Mouse (Mus musculus) hindbrain, embryonic 12.5 days (tissue): ENCODE results near the gene Pip5k1a. TPM values are rescaled to one million over a fixed set of nuclear protein-coding genes. Genes with fewer than 3 reads are reported as not detected.
"Not testable (repeated sequence)": the region's sequence is repeated elsewhere in the genome, so short reads cannot be mapped to it uniquely, and the experiment has no call there.

Source experiments
- ATAC-seq: fragments of 200-750 bp; cut with Nextera tagmentation; 2 replicates; pipeline ENCODE4 v1.8.0; 2017; ENCODE audit warnings: moderate TSS enrichment; ENCODE audit not compliant: low FRiP score
- H3K27ac ChIP-seq: fragments of 300-500 bp; sonication (generic); 2 replicates; pipeline ENCODE4 v1.5.1; 2016; ENCODE audit warnings: mild to moderate bottlenecking
- H3K27me3 ChIP-seq: fragments of 300-500 bp; sonication (generic); 2 replicates; pipeline ENCODE4 v1.6.1; 2016; ENCODE audit warnings: mild to moderate bottlenecking
- H3K36me3 ChIP-seq: fragments of 300-500 bp; sonication (generic); 2 replicates; pipeline ENCODE4 v1.6.1; 2016; ENCODE audit warnings: mild to moderate bottlenecking
- H3K4me1 ChIP-seq: fragments of 300-500 bp; sonication (generic); 2 replicates; pipeline ENCODE4 v1.6.1; 2016
- H3K4me2 ChIP-seq: fragments of 300-500 bp; sonication (generic); replicated peaks from 2 replicates; pipeline ENCODE4 v1.6.1; 2016; ENCODE audit warnings: mild to moderate bottlenecking
- H3K4me3 ChIP-seq: fragments of 300-500 bp; sonication (generic); 2 replicates; pipeline ENCODE4 v1.5.1; 2016; ENCODE audit warnings: mild to moderate bottlenecking
- H3K9ac ChIP-seq: fragments of 300-500 bp; sonication (generic); 2 replicates; pipeline ENCODE4 v1.6.1; 2016; ENCODE audit warnings: mild to moderate bottlenecking, moderate library complexity
- H3K9me3 ChIP-seq: fragments of 300-500 bp; sonication (generic); replicated peaks from 2 replicates; pipeline ENCODE4 v1.6.1; 2016; ENCODE audit warnings: mild to moderate bottlenecking
- WGBS: fragments of 180-500 bp; shearing (Covaris S2); methylation state at CpG from one replicate; pipeline ENCODE4 v1.1.7; 2016; 5-methylcytosine and 5-hydroxymethylcytosine counted together
- polyA plus RNA-seq: library from polyadenylated mRNA; unstranded; fragments of >200 nt; fragmentation: Nextera tagmentation; extraction: Ambion mirVana; gene quantifications from 2 replicates; pipeline ENCODE4 v1.2.1, GENCODE M21; 2016

Gene Pip5k1a
- polyA plus RNA-seq, 1 experiment from 2014 or later: 20.4 TPM

DNA sequence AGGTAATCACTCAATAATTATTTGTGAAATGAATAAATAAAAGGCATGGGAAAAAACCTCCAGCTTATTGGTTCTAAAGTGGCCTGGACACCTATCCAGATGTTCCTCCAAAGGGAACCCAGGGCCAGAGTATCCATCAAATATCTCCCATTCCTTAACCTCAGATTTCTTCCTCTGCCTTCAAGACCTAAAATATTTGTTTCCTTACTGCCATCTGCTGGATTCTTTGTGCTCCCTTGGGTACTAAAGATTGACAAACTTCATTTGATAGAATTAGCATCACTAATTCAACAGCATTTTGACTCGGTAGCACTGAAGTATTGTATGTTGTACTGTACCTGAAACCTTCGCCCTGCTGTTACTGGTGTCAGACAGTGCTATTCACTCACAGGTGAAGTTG lies 1.2 kb upstream of the Pip5k1a start:
- ATAC-seq: no peak
- H3K27me3 ChIP-seq: no peaks in the 10 kb centered on the region

DNA sequence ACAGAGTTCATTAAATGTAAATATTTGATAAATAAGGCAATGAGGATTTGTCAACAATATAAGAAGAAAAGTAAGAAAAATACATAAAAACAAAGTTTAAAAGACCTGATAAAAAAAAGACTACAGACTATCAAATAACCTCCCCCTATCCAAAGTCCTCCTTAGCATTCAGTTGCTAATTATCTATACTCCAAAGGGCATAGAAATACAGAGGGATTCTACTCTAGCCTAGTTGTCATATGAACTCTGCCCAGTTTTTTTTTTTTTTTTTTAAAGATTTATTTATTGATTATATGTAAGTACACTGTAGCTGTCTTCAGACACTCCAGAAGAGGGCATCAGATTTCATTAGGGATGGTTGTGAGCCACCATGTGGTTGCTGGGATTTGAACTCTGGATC lies 578 bp upstream of the Pip5k1a start:
- not testable (repeated sequence) for H3K9ac ChIP-seq, H3K9me3 ChIP-seq, ATAC-seq, H3K27me3 ChIP-seq, H3K36me3 ChIP-seq
- Histone ChIP-seq H3K4me3 (peak overlapping the region; percentile 80), H3K4me2 (peak overlapping the region; percentile 56), H3K4me1 (peaks cover 12% of the 10 kb centered on the region), H3K27ac (peak overlapping the region; percentile 79; the same call in 1 of the 2 replicates)

More for the DNA sequence above, 1.2 kb upstream of the Pip5k1a start:
- no peak overlapping the region for H3K4me2 ChIP-seq
- no peak overlapping the region for H3K4me3 ChIP-seq
- 67% methylated on average over 2 of the region's 2 CpGs for WGBS
- H3K9me3 ChIP-seq: no peaks in the 10 kb centered on the region
- H3K4me1 ChIP-seq: peaks cover 14% of the 10 kb centered on the region
- no peak overlapping the region for H3K9ac ChIP-seq
- H3K27ac ChIP-seq: no peak overlapping the region
- peaks cover 3% of the 10 kb centered on the region; the same call in 1 of the 2 replicates for H3K36me3 ChIP-seq

GRCm38 (mm10) chr3:95105586-95106337 lies 968 bp downstream of the Pip5k1a start:
- WGBS: 3% methylated on average over 16 of the region's 16 CpGs
- ATAC-seq: peak; percentile 3; the same call in 1 of the 2 replicates
- H3K27ac ChIP-seq: peak overlapping the region; percentile 79

DNA sequence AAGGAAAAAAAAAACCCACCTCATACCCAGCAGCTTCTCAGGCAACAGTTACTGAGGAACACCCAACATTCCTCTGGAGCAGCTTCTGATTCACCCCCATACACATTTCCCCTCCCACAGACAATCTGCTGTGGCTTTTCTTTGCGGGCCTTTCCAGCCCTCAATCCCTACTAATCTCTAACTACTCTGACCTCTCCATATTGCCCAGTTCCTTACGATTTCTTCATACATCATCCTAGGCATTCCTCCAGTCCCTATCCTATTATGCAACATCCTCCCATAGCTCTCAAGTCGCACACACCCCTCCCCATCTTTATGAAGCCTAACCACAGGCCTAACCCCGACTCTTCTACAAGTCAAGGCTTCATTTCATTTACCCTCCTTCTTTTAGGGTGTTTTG lies 1.6 kb downstream of the Pip5k1a start:
- Histone ChIP-seq H3K4me1 (peaks cover 7% of the 10 kb centered on the region), H3K27ac (no peak overlapping the region), H3K4me3 (peak overlapping the region; percentile 80), H3K36me3 (peaks cover 3% of the 10 kb centered on the region; the same call in 1 of the 2 replicates), H3K4me2 (peak overlapping the region; percentile 67), H3K9me3 (no peaks in the 10 kb centered on the region), H3K9ac (peak overlapping the region; percentile 91), H3K27me3 (no peaks in the 10 kb centered on the region)
- WGBS: 71% methylated on average over 4 of the region's 4 CpGs
- ATAC-seq: no peak

More at GRCm38 (mm10) chr3:95105586-95106337, 968 bp downstream of the Pip5k1a start:
- H3K4me3 ChIP-seq: peak overlapping the region; percentile 80
- H3K4me2 ChIP-seq: peak overlapping the region; percentile 67
- peaks cover 3% of the 10 kb centered on the region; the same call in 1 of the 2 replicates for H3K36me3 ChIP-seq
- H3K9ac ChIP-seq: peak overlapping the region; percentile 91
- H3K9me3 ChIP-seq: no peaks in the 10 kb centered on the region
- H3K4me1 ChIP-seq: peaks cover 7% of the 10 kb centered on the region
- no peaks in the 10 kb centered on the region for H3K27me3 ChIP-seq

- H3K9me3 ChIP-seq: no peaks in the 10 kb centered on the region
- no peak overlapping the region for H3K4me3 ChIP-seq
- H3K9ac ChIP-seq: no peak overlapping the region
- 50% methylated on average over 2 of the region's 2 CpGs for WGBS
- H3K4me1 ChIP-seq: peaks cover 7% of the 10 kb centered on the region
- H3K27ac ChIP-seq: no peak overlapping the region
- no peak for ATAC-seq
- H3K27me3 ChIP-seq: no peaks in the 10 kb centered on the region
- H3K4me2 ChIP-seq: no peak overlapping the region
- H3K36me3 ChIP-seq: peaks cover 8% of the 10 kb centered on the region; the same call in 1 of the 2 replicates
These were observed 5.9 kb downstream of the Pip5k1a start for GRCm38 (mm10) chr3:95100854-95101253.

- Histone ChIP-seq H3K9ac (no peak overlapping the region), H3K4me1 (no peaks in the 10 kb centered on the region), H3K36me3 (peaks cover 4% of the 10 kb centered on the region; the same call in 1 of the 2 replicates), H3K27ac (no peak overlapping the region), H3K4me2 (no peak overlapping the region), H3K4me3 (no peak overlapping the region), H3K9me3 (no peaks in the 10 kb centered on the region), H3K27me3 (no peaks in the 10 kb centered on the region)
- WGBS: 100% methylated on average over 1 of the region's 1 CpGs
- ATAC-seq: no peak
These were observed 18.7 kb downstream of the Pip5k1a start for GRCm38 (mm10) chr3:95088071-95088470.

- H3K4me3 ChIP-seq: no peak overlapping the region
- no peak for ATAC-seq
- no peaks in the 10 kb centered on the region for H3K27me3 ChIP-seq
- no peak overlapping the region for H3K4me2 ChIP-seq
- no peak overlapping the region for H3K9ac ChIP-seq
- H3K27ac ChIP-seq: no peak overlapping the region
- peaks cover 81% of the 10 kb centered on the region for H3K36me3 ChIP-seq
- H3K9me3 ChIP-seq: no peaks in the 10 kb centered on the region
- 90% methylated on average over 2 of the region's 2 CpGs for WGBS
- no peaks in the 10 kb centered on the region for H3K4me1 ChIP-seq
These were observed 35.1 kb downstream of the Pip5k1a start for GRCm38 (mm10) chr3:95071606-95072005.

DNA sequence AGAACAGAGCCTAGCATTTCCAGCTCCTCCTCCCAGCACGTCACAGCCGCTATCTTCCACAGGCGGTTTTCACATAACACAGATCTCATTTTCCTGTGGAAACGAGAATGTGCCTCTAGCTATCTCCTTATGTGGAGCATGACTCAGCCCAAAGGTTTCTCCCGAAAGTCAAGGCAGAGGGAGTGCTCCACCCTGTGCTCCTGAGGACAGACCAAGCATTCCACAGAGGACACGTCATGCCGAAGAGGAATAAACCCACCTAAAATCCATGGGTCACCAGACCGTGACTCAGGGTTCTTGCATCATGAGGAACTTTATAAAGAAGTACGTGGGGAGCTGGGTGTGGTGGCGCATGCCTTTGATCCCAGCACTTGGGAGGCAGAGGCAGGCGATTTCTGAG lies 40.2 kb downstream of the Pip5k1a start:
- Histone ChIP-seq H3K4me3 (no peak overlapping the region), H3K4me1 (no peaks in the 10 kb centered on the region), H3K9ac (no peak overlapping the region), H3K27ac (no peak overlapping the region), H3K9me3 (no peaks in the 10 kb centered on the region), H3K36me3 (peaks cover 91% of the 10 kb centered on the region), H3K27me3 (no peaks in the 10 kb centered on the region), H3K4me2 (no peak overlapping the region)
- ATAC-seq: no peak
- 93% methylated on average over 11 of the region's 11 CpGs for WGBS

- WGBS: 89% methylated on average over 6 of the region's 6 CpGs
- Histone ChIP-seq H3K27ac (no peak overlapping the region), H3K9ac (no peak overlapping the region), H3K27me3 (no peaks in the 10 kb centered on the region), H3K4me1 (no peaks in the 10 kb centered on the region), H3K4me2 (no peak overlapping the region), H3K4me3 (no peak overlapping the region), H3K9me3 (no peaks in the 10 kb centered on the region), H3K36me3 (peaks cover 91% of the 10 kb centered on the region)
- no peak for ATAC-seq
These were observed 40.6 kb downstream of the Pip5k1a start for GRCm38 (mm10) chr3:95066095-95066494.

DNA sequence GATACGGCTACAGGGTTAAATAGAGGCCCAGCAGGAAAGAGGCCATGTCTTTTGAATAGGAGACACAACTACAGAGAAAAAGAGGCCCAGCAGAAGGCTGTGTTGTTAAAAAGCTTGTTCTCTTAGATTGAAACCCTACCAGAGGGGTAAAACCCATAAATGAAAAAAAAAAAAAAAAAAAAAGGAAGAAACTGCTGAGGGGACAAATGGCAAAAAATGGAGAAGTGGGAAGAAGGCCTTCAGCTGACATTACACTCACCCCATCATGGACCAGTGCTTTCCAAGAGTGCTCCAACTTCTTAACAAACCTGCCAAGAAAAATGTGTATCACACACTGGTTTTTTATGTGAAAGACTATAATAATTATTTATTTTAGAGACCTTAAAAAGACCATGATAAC lies 41.2 kb downstream of the Pip5k1a start:
- 77% methylated on average over 1 of the region's 1 CpGs for whole genome bisulfite sequencing
- no peaks in the 10 kb centered on the region for H3K27me3 ChIP-seq
- no peaks in the 10 kb centered on the region for H3K4me1 ChIP-seq
- no peak overlapping the region for H3K4me3 ChIP-seq
- no peak for ATAC-seq
- no peak overlapping the region for H3K9ac ChIP-seq
- peaks cover 91% of the 10 kb centered on the region for H3K36me3 ChIP-seq
- no peak overlapping the region for H3K27ac ChIP-seq
- H3K4me2 ChIP-seq: no peak overlapping the region
- H3K9me3 ChIP-seq: no peaks in the 10 kb centered on the region

DNA sequence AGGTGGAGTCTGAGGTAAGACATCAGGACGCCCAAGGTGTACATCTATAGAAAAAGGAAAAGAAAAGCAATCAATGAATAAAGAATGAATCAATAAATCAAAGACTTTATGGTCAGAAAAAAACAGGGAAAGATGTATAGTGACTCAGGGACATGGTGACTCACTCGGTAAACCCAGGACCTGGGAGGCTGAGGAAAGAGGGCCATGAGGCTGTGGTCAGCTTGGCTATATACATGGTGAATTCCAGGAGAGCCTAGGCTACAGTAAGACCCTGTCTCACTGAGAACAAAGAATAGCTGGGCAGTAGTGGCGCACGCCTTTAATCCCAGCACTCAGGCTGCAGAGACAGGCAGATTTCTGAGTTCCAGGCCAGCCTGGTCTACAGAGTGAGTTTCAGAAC lies 43.0 kb downstream of the Pip5k1a start:
- no peak for ATAC-seq
- Histone ChIP-seq H3K9me3 (no peaks in the 10 kb centered on the region), H3K36me3 (peaks cover 92% of the 10 kb centered on the region)

DNA sequence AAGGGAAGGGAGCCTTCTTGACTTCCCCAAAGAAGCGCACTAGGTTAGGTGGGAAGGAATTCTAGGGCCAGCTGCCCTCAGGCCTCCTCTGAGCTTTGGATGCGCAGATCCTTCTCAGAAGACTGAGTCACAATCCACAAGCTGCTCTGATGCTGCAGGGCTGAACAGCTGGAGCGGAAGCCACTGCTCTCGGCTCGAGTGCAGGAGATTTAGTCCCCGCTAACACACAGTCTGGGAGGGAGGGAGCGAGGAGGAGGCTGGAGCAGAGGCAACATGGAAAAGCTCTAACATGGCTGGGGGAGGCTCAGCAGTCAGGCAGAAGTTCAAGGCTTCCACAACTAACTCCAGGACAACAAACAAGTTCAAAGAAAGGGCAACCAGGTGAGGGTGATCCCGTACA lies 48.7 kb downstream of the Pip5k1a start:
- WGBS: 88% methylated on average over 8 of the region's 8 CpGs
- no peak overlapping the region for H3K4me3 ChIP-seq
- H3K27me3 ChIP-seq: no peaks in the 10 kb centered on the region
- no peaks in the 10 kb centered on the region for H3K9me3 ChIP-seq
- no peak for ATAC-seq
- no peak overlapping the region for H3K4me2 ChIP-seq
- H3K9ac ChIP-seq: no peak overlapping the region
- H3K36me3 ChIP-seq: peaks cover 57% of the 10 kb centered on the region
- H3K27ac ChIP-seq: no peak overlapping the region
- H3K4me1 ChIP-seq: no peaks in the 10 kb centered on the region

More for the DNA sequence above, 43.0 kb downstream of the Pip5k1a start:
- H3K9ac ChIP-seq: no peak overlapping the region
- H3K4me2 ChIP-seq: no peak overlapping the region
- no peaks in the 10 kb centered on the region for H3K4me1 ChIP-seq
- no peak overlapping the region for H3K27ac ChIP-seq
- H3K4me3 ChIP-seq: no peak overlapping the region
- H3K27me3 ChIP-seq: no peaks in the 10 kb centered on the region
- WGBS: 96% methylated on average over 4 of the region's 4 CpGs

DNA sequence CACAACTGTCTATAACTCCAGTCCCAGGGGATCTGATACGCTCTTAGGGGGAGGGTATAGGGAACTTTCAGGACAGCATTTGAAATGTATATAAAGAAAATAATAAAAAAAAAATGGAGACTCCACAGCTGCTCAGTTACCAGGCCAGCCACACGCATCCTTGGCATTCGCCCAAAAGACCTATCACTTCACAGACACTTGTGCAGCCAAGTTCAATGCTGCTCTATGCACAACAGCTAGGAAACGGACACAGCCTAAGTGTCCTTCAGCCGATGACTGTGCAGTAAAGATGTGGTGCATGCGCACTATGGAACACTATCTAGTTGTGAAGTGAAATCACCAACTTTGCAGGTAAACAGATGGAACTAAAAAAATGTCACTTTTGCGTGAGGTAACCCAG lies 50.5 kb downstream of the Pip5k1a start:
- peaks cover 41% of the 10 kb centered on the region for H3K36me3 ChIP-seq

More for the DNA sequence above, 50.5 kb downstream of the Pip5k1a start:
- Histone ChIP-seq H3K27me3 (no peaks in the 10 kb centered on the region), H3K4me1 (no peaks in the 10 kb centered on the region), H3K27ac (no peak overlapping the region), H3K9me3 (no peaks in the 10 kb centered on the region), H3K4me3 (no peak overlapping the region), H3K4me2 (no peak overlapping the region), H3K9ac (no peak overlapping the region)
- 96% methylated on average over 7 of the region's 7 CpGs for WGBS
- no peak for ATAC-seq
